Mouse (Mus musculus) embryonic facial prominence, embryonic 12.5 days (tissue): ENCODE measurements around the gene Slc4a11. TPM values are rescaled to one million over a fixed set of nuclear protein-coding genes. Genes with fewer than 3 reads are reported as not detected.

Experiments used
- ATAC-seq: fragments of 200-750 bp; cut with Nextera tagmentation; 2 replicates; pipeline ENCODE4 v1.8.0; 2017; ENCODE audit not compliant: insufficient number of reproducible peaks, insufficient read depth, low FRiP score, low TSS enrichment
- H3K27ac ChIP-seq: fragments of 300-500 bp; sonication (generic); 2 replicates; pipeline ENCODE4 v1.5.1; 2016; ENCODE audit warnings: mild to moderate bottlenecking
- H3K27me3 ChIP-seq: fragments of 300-500 bp; sonication (generic); 2 replicates; pipeline ENCODE4 v1.6.1; 2016; ENCODE audit warnings: mild to moderate bottlenecking, moderate library complexity
- H3K36me3 ChIP-seq: fragments of 300-500 bp; sonication (generic); 2 replicates; pipeline ENCODE4 v1.6.1; 2016; ENCODE audit warnings: mild to moderate bottlenecking
- H3K4me1 ChIP-seq: fragments of 300-500 bp; sonication (generic); 2 replicates; pipeline ENCODE4 v1.6.1; 2016
- H3K4me2 ChIP-seq: fragments of 300-500 bp; sonication (generic); replicated peaks from 2 replicates; pipeline ENCODE4 v1.6.1; 2016; ENCODE audit warnings: mild to moderate bottlenecking, moderate library complexity
- H3K4me3 ChIP-seq: fragments of 300-500 bp; sonication (generic); 2 replicates; pipeline ENCODE4 v1.5.1; 2016; ENCODE audit warnings: mild to moderate bottlenecking
- H3K9ac ChIP-seq: fragments of 300-500 bp; sonication (generic); 2 replicates; pipeline ENCODE4 v1.6.1; 2016; ENCODE audit warnings: mild to moderate bottlenecking, moderate library complexity
- H3K9me3 ChIP-seq: fragments of 300-500 bp; sonication (generic); 2 replicates; pipeline ENCODE4 v1.6.1; 2016; ENCODE audit warnings: mild to moderate bottlenecking, moderate library complexity
- WGBS: fragments of 180-500 bp; shearing (Covaris S2); methylation state at CpG from one replicate; pipeline ENCODE4 v1.1.7; 2016; 5-methylcytosine and 5-hydroxymethylcytosine counted together
- polyA plus RNA-seq: library from polyadenylated mRNA; unstranded; fragments of >200 nt; fragmentation: Nextera tagmentation; extraction: Ambion mirVana; gene quantifications from 2 replicates; pipeline ENCODE4 v1.2.1, GENCODE M21; 2016

Slc4a11 gene
- 1.4 and 2.0 TPM in 2 replicates for polyA plus RNA-seq

GRCm38 (mm10) chr2:130697153-130697810 is at the start of gene Slc4a11:
TSS of gene Slc4a11 (minus strand) at chr2:130697519.
- Histone ChIP-seq H3K27ac (no peak within 1 kb of the TSS), H3K9ac (peak within 1 kb of the TSS; percentile 61), H3K4me1 (peaks cover 13% of the 10 kb centered on the region), H3K27me3 (peaks cover 42% of the 10 kb centered on the region), H3K4me2 (peak within 1 kb of the TSS; percentile 91), H3K36me3 (no peaks in the 10 kb centered on the region), H3K9me3 (no peaks in the 10 kb centered on the region), H3K4me3 (peak within 1 kb of the TSS; percentile 51)
- peak; percentile 69; the same call in 1 of the 2 replicates for ATAC-seq
- WGBS, result under 1% methylated on average over 65 of the region's 65 CpGs

GRCm38 (mm10) chr2:130743576-130743975 is 46.3 kb upstream of the Slc4a11 start:
- 100% methylated on average over 1 of the region's 1 CpGs for WGBS
- H3K36me3 ChIP-seq, result peaks cover 77% of the 10 kb centered on the region
- H3K4me3 ChIP-seq, result no peak overlapping the region
- no peak overlapping the region for H3K27ac ChIP-seq
- no peak for ATAC-seq
- H3K4me2 ChIP-seq, result no peak overlapping the region
- no peaks in the 10 kb centered on the region for H3K9me3 ChIP-seq
- H3K4me1 ChIP-seq, result no peaks in the 10 kb centered on the region
- H3K27me3 ChIP-seq, result no peaks in the 10 kb centered on the region
- no peak overlapping the region for H3K9ac ChIP-seq

- ATAC-seq, result no peak
- Histone ChIP-seq H3K4me2 (no peak overlapping the region), H3K9me3 (no peaks in the 10 kb centered on the region), H3K27me3 (no peaks in the 10 kb centered on the region), H3K4me1 (no peaks in the 10 kb centered on the region), H3K36me3 (peaks cover 81% of the 10 kb centered on the region), H3K27ac (no peak overlapping the region), H3K4me3 (no peak overlapping the region), H3K9ac (no peak overlapping the region)
- 51% methylated on average over 4 of the region's 4 CpGs for WGBS
Observed at GRCm38 (mm10) chr2:130740096-130740495, 42.8 kb upstream of the Slc4a11 start.

GRCm38 (mm10) chr2:130738019-130738418 is 40.7 kb upstream of the Slc4a11 start:
- no peak overlapping the region for H3K4me2 ChIP-seq
- H3K36me3 ChIP-seq, result peaks cover 75% of the 10 kb centered on the region
- no peak overlapping the region for H3K27ac ChIP-seq
- H3K9me3 ChIP-seq, result no peaks in the 10 kb centered on the region
- H3K9ac ChIP-seq, result no peak overlapping the region
- ATAC-seq, result no peak
- H3K27me3 ChIP-seq, result no peaks in the 10 kb centered on the region
- H3K4me3 ChIP-seq, result no peak overlapping the region
- WGBS, result 73% methylated on average over 6 of the region's 6 CpGs
- no peaks in the 10 kb centered on the region for H3K4me1 ChIP-seq

GRCm38 (mm10) chr2:130735281-130735680 is 38.0 kb upstream of the Slc4a11 start:
- WGBS, result 76% methylated on average over 5 of the region's 5 CpGs
- Histone ChIP-seq H3K4me2 (no peak overlapping the region), H3K4me1 (no peaks in the 10 kb centered on the region), H3K27ac (no peak overlapping the region), H3K36me3 (peaks cover 77% of the 10 kb centered on the region), H3K9me3 (no peaks in the 10 kb centered on the region), H3K9ac (no peak overlapping the region), H3K4me3 (no peak overlapping the region), H3K27me3 (no peaks in the 10 kb centered on the region)
- ATAC-seq, result no peak

GRCm38 (mm10) chr2:130733444-130733843 is 36.1 kb upstream of the Slc4a11 start:
- H3K27ac ChIP-seq, result no peak overlapping the region
- no peaks in the 10 kb centered on the region for H3K9me3 ChIP-seq
- ATAC-seq, result no peak
- H3K9ac ChIP-seq, result no peak overlapping the region
- WGBS, result 93% methylated on average over 2 of the region's 3 CpGs
- H3K4me1 ChIP-seq, result no peaks in the 10 kb centered on the region
- no peak overlapping the region for H3K4me3 ChIP-seq
- H3K4me2 ChIP-seq, result no peak overlapping the region
- H3K27me3 ChIP-seq, result no peaks in the 10 kb centered on the region
- peaks cover 85% of the 10 kb centered on the region for H3K36me3 ChIP-seq

- no peaks in the 10 kb centered on the region for H3K27me3 ChIP-seq
- H3K9ac ChIP-seq, result no peak overlapping the region
- H3K9me3 ChIP-seq, result no peaks in the 10 kb centered on the region
- H3K36me3 ChIP-seq, result peaks cover 85% of the 10 kb centered on the region
- no peaks in the 10 kb centered on the region for H3K4me1 ChIP-seq
- ATAC-seq, result no peak
- H3K27ac ChIP-seq, result no peak overlapping the region
- H3K4me3 ChIP-seq, result no peak overlapping the region
- WGBS, result 76% methylated on average over 5 of the region's 5 CpGs
- H3K4me2 ChIP-seq, result no peak overlapping the region
Observed at GRCm38 (mm10) chr2:130731855-130732254, 34.5 kb upstream of the Slc4a11 start.

GRCm38 (mm10) chr2:130730746-130731145 is 33.4 kb upstream of the Slc4a11 start:
- Histone ChIP-seq H3K27ac (no peak overlapping the region), H3K4me2 (no peak overlapping the region), H3K9ac (no peak overlapping the region), H3K36me3 (peaks cover 85% of the 10 kb centered on the region), H3K4me1 (no peaks in the 10 kb centered on the region), H3K27me3 (no peaks in the 10 kb centered on the region), H3K9me3 (no peaks in the 10 kb centered on the region), H3K4me3 (no peak overlapping the region)
- ATAC-seq, result no peak
- 81% methylated on average over 9 of the region's 9 CpGs for WGBS

GRCm38 (mm10) chr2:130728906-130729585 is 31.7 kb upstream of the Slc4a11 start:
- Histone ChIP-seq H3K4me2 (no peak overlapping the region), H3K36me3 (peaks cover 87% of the 10 kb centered on the region), H3K9me3 (no peaks in the 10 kb centered on the region), H3K4me3 (no peak overlapping the region), H3K27ac (no peak overlapping the region), H3K4me1 (no peaks in the 10 kb centered on the region), H3K9ac (no peak overlapping the region), H3K27me3 (no peaks in the 10 kb centered on the region)
- no peak for ATAC-seq
- 94% methylated on average over 2 of the region's 2 CpGs for WGBS

GRCm38 (mm10) chr2:130727752-130728151 is 30.4 kb upstream of the Slc4a11 start:
- no peak overlapping the region for H3K4me3 ChIP-seq
- H3K27me3 ChIP-seq, result no peaks in the 10 kb centered on the region
- 89% methylated on average over 1 of the region's 1 CpGs for WGBS
- H3K9me3 ChIP-seq, result no peaks in the 10 kb centered on the region
- no peak overlapping the region for H3K9ac ChIP-seq
- peaks cover 83% of the 10 kb centered on the region for H3K36me3 ChIP-seq
- no peak overlapping the region for H3K27ac ChIP-seq
- H3K4me1 ChIP-seq, result no peaks in the 10 kb centered on the region
- H3K4me2 ChIP-seq, result no peak overlapping the region
- ATAC-seq, result no peak

- ATAC-seq, result no peak
- Histone ChIP-seq H3K4me1 (no peaks in the 10 kb centered on the region), H3K36me3 (peaks cover 68% of the 10 kb centered on the region), H3K9me3 (no peaks in the 10 kb centered on the region), H3K27ac (no peak overlapping the region), H3K4me2 (no peak overlapping the region), H3K9ac (no peak overlapping the region), H3K4me3 (no peak overlapping the region), H3K27me3 (no peaks in the 10 kb centered on the region)
- WGBS, result 81% methylated on average over 4 of the region's 4 CpGs
Observed at GRCm38 (mm10) chr2:130724369-130724768, 27.1 kb upstream of the Slc4a11 start.

GRCm38 (mm10) chr2:130717951-130718350 is 20.6 kb upstream of the Slc4a11 start:
- Histone ChIP-seq H3K27me3 (no peaks in the 10 kb centered on the region), H3K4me3 (no peak overlapping the region), H3K4me1 (no peaks in the 10 kb centered on the region), H3K9me3 (no peaks in the 10 kb centered on the region), H3K27ac (no peak overlapping the region), H3K36me3 (peaks cover 53% of the 10 kb centered on the region), H3K4me2 (no peak overlapping the region), H3K9ac (no peak overlapping the region)
- WGBS, result 74% methylated on average over 6 of the region's 6 CpGs
- ATAC-seq, result no peak
